In genomic region chr8:111875758-111876157, GRCm38 (mm10) we compare ENCODE assay signal across 8 mouse cellular contexts. TPM values are rescaled to one million over a fixed set of nuclear protein-coding genes. Genes with fewer than 3 reads are reported as not detected.
DNase-seq lines count a peak whose midpoint lies in the region; ATAC-seq lines count a peak whose summit lies in the region.

No protein-coding gene starts in this region.

- no peak for ATAC-seq in neural tube, embryonic 11.5 days (ENCODE audit: insufficient read depth, low FRiP score, low TSS enrichment)
- ATAC-seq in embryonic facial prominence, embryonic 15.5 days (ENCODE audit: insufficient number of reproducible peaks, low FRiP score, low TSS enrichment, low read depth) = no peak; the same call in 1 of the 2 replicates
- ATAC-seq in intestine, embryonic 15.5 days = peak; percentile 27
- peak; percentile 17 for ATAC-seq in megakaryocyte progenitor cell, adult 5-6 weeks (replicated peaks; ENCODE audit: poor library complexity)

- peak overlapping the region; percentile 83 for H3K4me2 ChIP-seq in neural tube, embryonic 11.5 days (ENCODE audit: low read depth)
- H3K4me2 ChIP-seq in embryonic facial prominence, embryonic 15.5 days (replicated peaks) = peak overlapping the region; percentile 67
- H3K4me2 ChIP-seq in intestine, embryonic 15.5 days (replicated peaks) = peak overlapping the region; percentile 78

- no peaks in the 10 kb centered on the region for H3K36me3 ChIP-seq in neural tube, embryonic 11.5 days (ENCODE audit: control insufficient read depth, insufficient read depth, low read length)
- H3K36me3 ChIP-seq in embryonic facial prominence, embryonic 15.5 days = no peaks in the 10 kb centered on the region
- no peaks in the 10 kb centered on the region for H3K36me3 ChIP-seq in intestine, embryonic 15.5 days

- H3K27me3 ChIP-seq in neural tube, embryonic 11.5 days (ENCODE audit: control insufficient read depth, insufficient read depth, low read length) = no peaks in the 10 kb centered on the region
- no peaks in the 10 kb centered on the region for H3K27me3 ChIP-seq in embryonic facial prominence, embryonic 15.5 days
- H3K27me3 ChIP-seq in intestine, embryonic 15.5 days (replicated peaks) = no peaks in the 10 kb centered on the region

- H3K4me3 ChIP-seq in neural tube, embryonic 11.5 days (ENCODE audit: low read depth, low read length) = peak overlapping the region; percentile 79
- peak overlapping the region; percentile 91 for H3K4me3 ChIP-seq in embryonic facial prominence, embryonic 15.5 days (replicated peaks)
- peak overlapping the region; percentile 83 for H3K4me3 ChIP-seq in intestine, embryonic 15.5 days (replicated peaks)

- H3K9me3 ChIP-seq in neural tube, embryonic 11.5 days (ENCODE audit: control insufficient read depth, low read length) = no peaks in the 10 kb centered on the region
- H3K9me3 ChIP-seq in embryonic facial prominence, embryonic 15.5 days (replicated peaks) = no peaks in the 10 kb centered on the region
- H3K9me3 ChIP-seq in intestine, embryonic 15.5 days = no peaks in the 10 kb centered on the region

- no peaks in the 10 kb centered on the region for H3K4me1 ChIP-seq in neural tube, embryonic 11.5 days (ENCODE audit: control insufficient read depth, insufficient read depth, low read length)
- H3K4me1 ChIP-seq in embryonic facial prominence, embryonic 15.5 days = peaks cover 8% of the 10 kb centered on the region
- H3K4me1 ChIP-seq in intestine, embryonic 15.5 days (replicated peaks) = no peaks in the 10 kb centered on the region

- DNase-seq in neural tube, embryonic 11.5 days (ENCODE audit: low spot score) = no peak
- no peak for DNase-seq in neural tube, embryonic 10.5 days (ENCODE audit: extremely low spot score, low spot score)
- DNase-seq in right cerebral cortex, adult 18-20 months = no peak
- DNase-seq in gastrocnemius, postnatal 25 days = no peak
- DNase-seq in ovary, postnatal 14 days (ENCODE audit: low spot score) = no peak

- WGBS in neural tube, embryonic 11.5 days = 22% methylated on average over 9 of the region's 9 CpGs
- 17% methylated on average over 9 of the region's 9 CpGs for WGBS in embryonic facial prominence, embryonic 15.5 days
- WGBS in intestine, embryonic 15.5 days = 14% methylated on average over 9 of the region's 9 CpGs

- peak overlapping the region; percentile 64 for H3K9ac ChIP-seq in neural tube, embryonic 11.5 days (ENCODE audit: low read length)
- peak overlapping the region; percentile 68 for H3K9ac ChIP-seq in embryonic facial prominence, embryonic 15.5 days
- peak overlapping the region; percentile 82 for H3K9ac ChIP-seq in intestine, embryonic 15.5 days

- no peak overlapping the region for H3K27ac ChIP-seq in neural tube, embryonic 11.5 days (ENCODE audit: low read depth, low read length)
- peak overlapping the region; percentile 89 for H3K27ac ChIP-seq in embryonic facial prominence, embryonic 15.5 days (replicated peaks)
- H3K27ac ChIP-seq in intestine, embryonic 15.5 days = peak overlapping the region; percentile 81

RNA-seq across cellular contexts. Expression of gene Tmem170, which starts 0.8 kb away (rescaled TPM):
- polyA plus RNA-seq in neural tube, embryonic 11.5 days (2014; fragmentation: Nextera tagmentation; extraction: Ambion mirVana) = 6.0 and 6.6 TPM in 2 replicates
- polyA plus RNA-seq in embryonic facial prominence, embryonic 15.5 days (2015; fragmentation: Nextera tagmentation; extraction: Ambion mirVana) = 7.3 and 9.3 TPM in 2 replicates
- 15.9 and 16.0 TPM in 2 replicates for polyA plus RNA-seq in intestine, embryonic 15.5 days (2015; fragmentation: Nextera tagmentation; extraction: Ambion mirVana)
- 1.8 and 3.8 TPM in 2 replicates for total RNA-seq in megakaryocyte progenitor cell, adult 5-6 weeks (2015)
- total RNA-seq in megakaryocyte progenitor cell, adult 5-6 weeks (2017) = 0.78 and 0.87 TPM in 2 replicates
- 1 to 10 TPM; 1.5 to 1.6 TPM for total RNA-seq in gastrocnemius, postnatal 25 days (2021)

RNA-seq across cellular contexts. Expression of gene Cfdp1, which starts 21.7 kb away (rescaled TPM):
- polyA plus RNA-seq in neural tube, embryonic 11.5 days (2014; fragmentation: Nextera tagmentation; extraction: Ambion mirVana) = 205 and 212 TPM in 2 replicates
- 217 and 219 TPM in 2 replicates for polyA plus RNA-seq in embryonic facial prominence, embryonic 15.5 days (2015; fragmentation: Nextera tagmentation; extraction: Ambion mirVana)
- 182 and 187 TPM in 2 replicates for polyA plus RNA-seq in intestine, embryonic 15.5 days (2015; fragmentation: Nextera tagmentation; extraction: Ambion mirVana)
- 147 and 168 TPM in 2 replicates for total RNA-seq in megakaryocyte progenitor cell, adult 5-6 weeks (2015)
- total RNA-seq in megakaryocyte progenitor cell, adult 5-6 weeks (2017) = 176 and 251 TPM in 2 replicates
- 10 to 100 TPM; 18.1 to 21.4 TPM for total RNA-seq in gastrocnemius, postnatal 25 days (2021)

RNA-seq across cellular contexts. Expression of gene Chst5, which starts 34.5 kb away (rescaled TPM):
- 3.2 and 4.3 TPM in 2 replicates for polyA plus RNA-seq in neural tube, embryonic 11.5 days (2014; fragmentation: Nextera tagmentation; extraction: Ambion mirVana)
- polyA plus RNA-seq in embryonic facial prominence, embryonic 15.5 days (2015; fragmentation: Nextera tagmentation; extraction: Ambion mirVana) = 5.1 and 5.8 TPM in 2 replicates
- 1.2 and 1.7 TPM in 2 replicates for polyA plus RNA-seq in intestine, embryonic 15.5 days (2015; fragmentation: Nextera tagmentation; extraction: Ambion mirVana)
- not detected in 2 replicates for total RNA-seq in megakaryocyte progenitor cell, adult 5-6 weeks (2015)
- not detected in 2 replicates for total RNA-seq in megakaryocyte progenitor cell, adult 5-6 weeks (2017)
- total RNA-seq in gastrocnemius, postnatal 25 days (2021) = under 1 TPM in 1 of 2 experiments, not detected in 1; 0.11 TPM

RNA-seq across cellular contexts. Expression of gene Tmem231, which starts 57.9 kb away (rescaled TPM):
- 15.3 and 15.7 TPM in 2 replicates for polyA plus RNA-seq in neural tube, embryonic 11.5 days (2014; fragmentation: Nextera tagmentation; extraction: Ambion mirVana)
- 18.8 and 22.4 TPM in 2 replicates for polyA plus RNA-seq in embryonic facial prominence, embryonic 15.5 days (2015; fragmentation: Nextera tagmentation; extraction: Ambion mirVana)
- polyA plus RNA-seq in intestine, embryonic 15.5 days (2015; fragmentation: Nextera tagmentation; extraction: Ambion mirVana) = 9.3 and 11.5 TPM in 2 replicates
- 0.37 and 0.91 TPM in 2 replicates for total RNA-seq in megakaryocyte progenitor cell, adult 5-6 weeks (2015)
- total RNA-seq in megakaryocyte progenitor cell, adult 5-6 weeks (2017) = 0.68 and 0.79 TPM in 2 replicates
- 1 to 10 TPM in 1 of 2 experiments, under 1 TPM in 1; 0.90 to 1.1 TPM for total RNA-seq in gastrocnemius, postnatal 25 days (2021)

Comparison
In these comparisons a context has a peak if more than half of its experiments do, and no peak if none do; other contexts are left out.
1. ATAC-seq: peak in intestine, embryonic 15.5 days (single experiment) and megakaryocyte progenitor cell, adult 5-6 weeks (single experiment); none in neural tube, embryonic 11.5 days (single experiment) and embryonic facial prominence, embryonic 15.5 days (single experiment).
2. Peak in every context shown above with its lines, with median percentiles within 50 percentile points of each other: H3K4me2 ChIP-seq, H3K4me3 ChIP-seq and H3K9ac ChIP-seq.